Mouse (Mus musculus): Measurements from ENCODE around the gene Ciapin1. TPM values are rescaled to one million over a fixed set of nuclear protein-coding genes. Genes with fewer than 3 reads are reported as not detected.

The Ciapin1 gene
- total RNA-seq, 2 experiments from 2014 or later = 101 to 127 TPM

GRCm38 (mm10) chr8:94779534-94780294 is 58.4 kb downstream of the Ciapin1 start:
- DNase-seq = no peak

- DNase-seq = no peak
These were observed 59.1 kb downstream of the Ciapin1 start for GRCm38 (mm10) chr8:94778895-94779533.

GRCm38 (mm10) chr8:94778473-94778872 is 59.7 kb downstream of the Ciapin1 start:
- no peak for DNase-seq

GRCm38 (mm10) chr8:94778036-94778435 is 60.1 kb downstream of the Ciapin1 start:
- DNase-seq = no peak

- DNase-seq = no peak
These were observed 61.8 kb downstream of the Ciapin1 start for GRCm38 (mm10) chr8:94776346-94776745.

GRCm38 (mm10) chr8:94774601-94775000 is 63.6 kb downstream of the Ciapin1 start:
- no peak for DNase-seq

- DNase-seq = no peak
These were observed 64.4 kb downstream of the Ciapin1 start for GRCm38 (mm10) chr8:94773700-94774171.

GRCm38 (mm10) chr8:94773048-94773447 is 65.1 kb downstream of the Ciapin1 start:
- no peak for DNase-seq

- peak; percentile 89 for DNase-seq
These were observed 66.1 kb downstream of the Ciapin1 start, which contains the start of gene Cx3cl1 for GRCm38 (mm10) chr8:94771941-94772670. TSS of gene Cx3cl1 (plus strand) at chr8:94772009.

GRCm38 (mm10) chr8:94770945-94771344 is 67.2 kb downstream of the Ciapin1 start:
- DNase-seq = peak; percentile 77

Other genes starting within 250 kb of the Ciapin1 start
- gene Rspry1, start 236.4 kb downstream of the Ciapin1 start, total RNA-seq (2021) = 10 to 100 TPM; 20.2 to 23.8 TPM
- 10 to 100 TPM; 32.2 to 40.6 TPM for gene Fam192a, start 236.4 kb downstream of the Ciapin1 start, total RNA-seq (2021)
- gene Arl2bp, start 171.8 kb downstream of the Ciapin1 start, total RNA-seq (2021) = 10 to 100 TPM; 60.1 to 66.1 TPM
- 1 to 10 TPM; 2.0 to 3.9 TPM for gene Pllp, start 142.1 kb downstream of the Ciapin1 start, total RNA-seq (2021)
- gene Ccl22, start 92.8 kb downstream of the Ciapin1 start, total RNA-seq (2021) = 1 to 10 TPM in 1 of 2 experiments, under 1 TPM in 1; 0.60 to 1.0 TPM
- 10 to 100 TPM; 10.4 to 13.3 TPM for gene Cx3cl1, start 66.3 kb downstream of the Ciapin1 start, total RNA-seq (2021)
- under 1 TPM in 1 of 2 experiments, not detected in 1; 0.96 TPM for gene Ccl17, start 27.9 kb downstream of the Ciapin1 start, total RNA-seq (2021)
- gene Coq9, start within 50 bp of the Ciapin1 start, total RNA-seq (2021) = 100 to 1,000 TPM; 270 to 345 TPM
- 10 to 100 TPM; 56.7 to 64.3 TPM for gene Polr2c, start 19.1 kb upstream of the Ciapin1 start, total RNA-seq (2021)
- 10 to 100 TPM; 26.3 to 26.7 TPM for gene Dok4, start 38.0 kb upstream of the Ciapin1 start, total RNA-seq (2021)
- gene Ccdc102a, start 79.7 kb upstream of the Ciapin1 start, total RNA-seq (2021) = 10 to 100 TPM; 11.0 to 11.7 TPM
- under 1 TPM; 0.27 to 0.82 TPM for gene Adgrg5, start 85.3 kb upstream of the Ciapin1 start, total RNA-seq (2021)
- gene Adgrg1, start 136.4 kb upstream of the Ciapin1 start, total RNA-seq (2021) = 10 to 100 TPM; 35.9 to 48.9 TPM
- 1 to 10 TPM; 4.0 to 4.5 TPM for gene Adgrg3, start 179.3 kb upstream of the Ciapin1 start, total RNA-seq (2021)
- gene Drc7, start 216.7 kb upstream of the Ciapin1 start, total RNA-seq (2021) = not detected
- gene Katnb1, start 242.8 kb upstream of the Ciapin1 start, total RNA-seq (2021) = 10 to 100 TPM in 1 of 2 experiments, 1 to 10 TPM in 1; 9.4 to 16.1 TPM